Mouse (Mus musculus) brain, embryonic 14.5 days (tissue): ENCODE measurements around the gene Cend1.

Source experiments
- CTCF ChIP-seq: fragments of 200-500 bp; IDR thresholded peaks from 2 replicates; pipeline ENCODE4 v1.5.1; 2012; ENCODE audit warnings: inconsistent platforms, mild to moderate bottlenecking, moderate library complexity, borderline replicate concordance; ENCODE audit not compliant: insufficient read depth, insufficient read length; ENCODE audit errors: extremely low read depth
- POLR2A ChIP-seq: fragments of 200-500 bp; IDR thresholded peaks from 2 replicates; pipeline ENCODE4 v1.6.1; 2012; ENCODE audit warnings: mild to moderate bottlenecking, inconsistent platforms, borderline replicate concordance; ENCODE audit not compliant: poor library complexity, insufficient read depth, insufficient read length, severe bottlenecking; ENCODE audit errors: extremely low read depth

- TF ChIP-seq POLR2A (no peak), CTCF (no peak)
Observed at GRCm38 (mm10) chr7:141413331-141413730, 16.0 kb downstream of the Cend1 start.
